Mouse (Mus musculus) heart, embryonic 13.5 days (tissue): ENCODE measurements around the gene Acss2. TPM values are rescaled to one million over a fixed set of nuclear protein-coding genes. Genes with fewer than 3 reads are reported as not detected.
"Not testable (repeated sequence)": the region's sequence is repeated elsewhere in the genome, so short reads cannot be mapped to it uniquely, and the experiment has no call there.

Experiments used
- ATAC-seq: fragments of 200-750 bp; cut with Nextera tagmentation; 2 replicates; pipeline ENCODE4 v1.8.0; 2017; ENCODE audit warnings: moderate TSS enrichment; ENCODE audit not compliant: insufficient number of reproducible peaks, low FRiP score, low TSS enrichment; ENCODE audit errors: extremely low read depth
- H3K27ac ChIP-seq: fragments of 300-500 bp; sonication (generic); replicated peaks from 2 replicates; pipeline ENCODE4 v1.5.1; 2015; ENCODE audit warnings: moderate library complexity, mild to moderate bottlenecking, inconsistent platforms
- H3K27me3 ChIP-seq: fragments of 300-500 bp; sonication (generic); replicated peaks from 2 replicates; pipeline ENCODE4 v1.6.1; 2015; ENCODE audit warnings: mild to moderate bottlenecking, inconsistent platforms
- H3K36me3 ChIP-seq: fragments of 300-500 bp; sonication (generic); 2 replicates; pipeline ENCODE4 v1.6.1; 2015; ENCODE audit warnings: mild to moderate bottlenecking, inconsistent platforms
- H3K4me1 ChIP-seq: fragments of 300-500 bp; sonication (generic); 2 replicates; pipeline ENCODE4 v1.6.1; 2015; ENCODE audit warnings: inconsistent platforms
- H3K4me2 ChIP-seq: fragments of 300-500 bp; sonication (generic); 2 replicates; pipeline ENCODE4 v1.6.1; 2015; ENCODE audit warnings: inconsistent platforms, mild to moderate bottlenecking, moderate library complexity
- H3K4me3 ChIP-seq: fragments of 300-500 bp; sonication (generic); 2 replicates; pipeline ENCODE4 v1.5.1; 2015; ENCODE audit warnings: moderate library complexity, mild to moderate bottlenecking, inconsistent platforms
- H3K9ac ChIP-seq: fragments of 300-500 bp; sonication (generic); 2 replicates; pipeline ENCODE4 v1.6.1; 2015; ENCODE audit warnings: inconsistent platforms, mild to moderate bottlenecking, moderate library complexity
- H3K9me3 ChIP-seq: fragments of 300-500 bp; sonication (generic); 2 replicates; pipeline ENCODE4 v1.6.1; 2016; ENCODE audit warnings: inconsistent platforms
- WGBS: fragments of 180-500 bp; shearing (Covaris S2); methylation state at CpG from one replicate; pipeline ENCODE4 v1.1.7; 2015; ENCODE audit warnings: mixed read lengths; 5-methylcytosine and 5-hydroxymethylcytosine counted together
- polyA plus RNA-seq: library from polyadenylated mRNA; unstranded; fragments of >200 nt; fragmentation: Nextera tagmentation; extraction: Ambion mirVana; gene quantifications from 2 replicates; pipeline ENCODE4 v1.2.1, GENCODE M21; 2015

Gene Acss2
- polyA plus RNA-seq, 1 experiment from 2014 or later = 13.1 TPM

GRCm38 (mm10) chr2:155592137-155592853 lies 74.5 kb downstream of the Acss2 start, which contains the start of gene Gss:
Gene Gss (minus strand): TSS chr2:155592810.
- peak within 1 kb of the TSS; percentile 87 for H3K27ac ChIP-seq
- under 1% methylated on average over 53 of the region's 53 CpGs for WGBS
- 0 out of 2 replicates have a peak, but pooled peaks cover 4% of the 10 kb centered on the region for H3K27me3 ChIP-seq
- ATAC-seq = peak; percentile 89
- peaks cover 23% of the 10 kb centered on the region for H3K4me1 ChIP-seq
- H3K36me3 ChIP-seq = no peaks in the 10 kb centered on the region
- peak within 1 kb of the TSS; percentile 89 for H3K9ac ChIP-seq
- peak within 1 kb of the TSS; percentile 70 for H3K4me3 ChIP-seq
- H3K9me3 ChIP-seq = no peaks in the 10 kb centered on the region
- H3K4me2 ChIP-seq = peak within 1 kb of the TSS; percentile 79

- H3K27ac ChIP-seq = peak overlapping the region; percentile 87
- H3K4me3 ChIP-seq = peak overlapping the region; percentile 70
- ATAC-seq = no peak
- peak overlapping the region; percentile 89 for H3K9ac ChIP-seq
- H3K36me3 ChIP-seq = no peaks in the 10 kb centered on the region
- peaks cover 23% of the 10 kb centered on the region for H3K4me1 ChIP-seq
- H3K27me3 ChIP-seq = 0 out of 2 replicates have a peak, but pooled peaks cover 4% of the 10 kb centered on the region
- peak overlapping the region; percentile 79 for H3K4me2 ChIP-seq
- WGBS = 1% methylated on average over 9 of the region's 9 CpGs
- H3K9me3 ChIP-seq = no peaks in the 10 kb centered on the region
These were observed 75.1 kb downstream of the Acss2 start for GRCm38 (mm10) chr2:155592854-155593283.

DNA sequence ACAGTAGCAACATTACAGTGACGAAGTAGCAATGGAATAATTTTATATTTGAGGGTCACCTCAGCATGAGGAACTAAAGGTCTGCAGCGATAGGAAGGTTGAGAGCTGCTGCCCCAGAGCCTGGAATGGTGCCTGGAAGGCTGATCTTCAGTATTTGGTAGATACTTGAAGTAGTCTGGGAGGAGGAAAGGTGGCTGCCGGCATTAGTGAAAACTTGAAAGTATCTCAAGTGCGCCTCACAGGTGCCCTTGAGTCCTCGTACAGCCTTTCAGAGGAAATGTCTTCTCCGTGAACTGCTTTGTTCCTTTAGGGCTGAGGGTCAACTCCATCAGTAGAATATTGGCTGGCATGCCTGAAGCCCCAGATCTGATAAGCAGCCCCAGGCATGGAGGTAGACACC lies 77.8 kb downstream of the Acss2 start:
- 73% methylated on average over 6 of the region's 6 CpGs for WGBS

GRCm38 (mm10) chr2:155603707-155604106 lies 86.0 kb downstream of the Acss2 start:
- H3K4me1 ChIP-seq = peaks cover 38% of the 10 kb centered on the region
- no peak overlapping the region for H3K4me2 ChIP-seq
- H3K9me3 ChIP-seq = no peaks in the 10 kb centered on the region
- no peaks in the 10 kb centered on the region for H3K27me3 ChIP-seq
- WGBS = 61% methylated on average over 3 of the region's 3 CpGs
- ATAC-seq = no peak
- H3K27ac ChIP-seq = peak overlapping the region; percentile 91; the same call in 1 of the 2 replicates
- no peaks in the 10 kb centered on the region for H3K36me3 ChIP-seq
- H3K9ac ChIP-seq = no peak overlapping the region
- no peak overlapping the region for H3K4me3 ChIP-seq

More for the DNA sequence above, 77.8 kb downstream of the Acss2 start:
- H3K4me2 ChIP-seq = no peak overlapping the region
- no peak for ATAC-seq
- 0 out of 2 replicates have a peak, but pooled peaks cover 4% of the 10 kb centered on the region for H3K27me3 ChIP-seq
- H3K9me3 ChIP-seq = no peaks in the 10 kb centered on the region
- peaks cover 23% of the 10 kb centered on the region for H3K4me1 ChIP-seq
- no peaks in the 10 kb centered on the region for H3K36me3 ChIP-seq
- no peak overlapping the region for H3K9ac ChIP-seq
- H3K4me3 ChIP-seq = no peak overlapping the region
- H3K27ac ChIP-seq = no peak overlapping the region

GRCm38 (mm10) chr2:155604560-155605235 lies 87.0 kb downstream of the Acss2 start:
- peaks cover 38% of the 10 kb centered on the region for H3K4me1 ChIP-seq
- no peaks in the 10 kb centered on the region for H3K36me3 ChIP-seq
- WGBS = 25% methylated on average over 10 of the region's 10 CpGs
- peak overlapping the region; percentile 91 for H3K27ac ChIP-seq
- ATAC-seq = peak; percentile 44; the same call in 1 of the 2 replicates
- H3K4me3 ChIP-seq = no peak overlapping the region
- H3K4me2 ChIP-seq = peak overlapping the region; percentile 56
- no peaks in the 10 kb centered on the region for H3K9me3 ChIP-seq
- H3K27me3 ChIP-seq = no peaks in the 10 kb centered on the region
- H3K9ac ChIP-seq = peak overlapping the region; percentile 67

GRCm38 (mm10) chr2:155605236-155605589 lies 87.5 kb downstream of the Acss2 start:
- H3K4me1 ChIP-seq = peaks cover 38% of the 10 kb centered on the region
- not testable (repeated sequence) for H3K36me3 ChIP-seq, ATAC-seq, H3K9me3 ChIP-seq, H3K27me3 ChIP-seq, H3K4me3 ChIP-seq
- WGBS = 46% methylated on average over 4 of the region's 4 CpGs
- peak overlapping the region; percentile 56 for H3K4me2 ChIP-seq
- peak overlapping the region; percentile 91 for H3K27ac ChIP-seq
- H3K9ac ChIP-seq = peak overlapping the region; percentile 63

DNA sequence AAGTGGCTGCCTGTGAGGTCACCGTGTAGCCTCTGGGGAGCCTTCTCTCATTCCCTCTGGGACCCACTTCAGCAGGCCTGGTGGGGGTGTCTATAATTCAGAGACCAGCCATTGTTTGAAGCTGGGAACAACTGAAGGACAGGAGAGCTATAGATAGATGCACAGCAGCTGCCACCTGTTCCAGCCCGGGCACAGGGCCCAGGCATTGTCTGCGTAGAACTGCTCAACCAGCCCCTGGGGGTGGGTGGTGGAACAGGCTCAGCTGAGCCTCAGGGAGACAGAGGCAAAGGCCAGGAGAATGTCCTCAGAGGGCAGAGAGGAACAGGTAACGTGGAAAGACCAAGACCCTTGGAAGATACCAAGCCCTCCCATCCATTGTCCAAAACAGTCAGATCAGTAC lies 88.6 kb downstream of the Acss2 start:
- 46% methylated on average over 4 of the region's 4 CpGs for WGBS
- Histone ChIP-seq H3K4me2 (peak overlapping the region; percentile 56), H3K27ac (peak overlapping the region; percentile 91), H3K9me3 (no peaks in the 10 kb centered on the region), H3K4me3 (no peak overlapping the region), H3K9ac (peak overlapping the region; percentile 61; the same call in 1 of the 2 replicates), H3K4me1 (peaks cover 44% of the 10 kb centered on the region), H3K36me3 (no peaks in the 10 kb centered on the region), H3K27me3 (no peaks in the 10 kb centered on the region)
- ATAC-seq = no peak

GRCm38 (mm10) chr2:155610978-155611377 lies 93.2 kb downstream of the Acss2 start, which contains the start of gene Myh7b:
Gene Myh7b (plus strand): TSS chr2:155611212.
- peak; percentile 22; the same call in 1 of the 2 replicates for ATAC-seq
- peak within 1 kb of the TSS; percentile 55 for H3K4me3 ChIP-seq

GRCm38 (mm10) chr2:155611834-155612550 lies 94.2 kb downstream of the Acss2 start:
- Histone ChIP-seq H3K27me3 (no peaks in the 10 kb centered on the region), H3K27ac (peak overlapping the region; percentile 90), H3K4me2 (peak overlapping the region; percentile 84), H3K36me3 (peaks cover 33% of the 10 kb centered on the region), H3K9ac (peak overlapping the region; percentile 85), H3K4me1 (peaks cover 54% of the 10 kb centered on the region), H3K9me3 (no peaks in the 10 kb centered on the region), H3K4me3 (peak overlapping the region; percentile 55)
- no peak for ATAC-seq
- WGBS = 48% methylated on average over 9 of the region's 9 CpGs

More at GRCm38 (mm10) chr2:155610978-155611377, 93.2 kb downstream of the Acss2 start, which contains the start of gene Myh7b:
- Histone ChIP-seq H3K27me3 (no peaks in the 10 kb centered on the region), H3K27ac (peak within 1 kb of the TSS; percentile 90), H3K9ac (peak within 1 kb of the TSS; percentile 85), H3K4me1 (peaks cover 56% of the 10 kb centered on the region), H3K9me3 (no peaks in the 10 kb centered on the region), H3K36me3 (peaks cover 24% of the 10 kb centered on the region), H3K4me2 (peak within 1 kb of the TSS; percentile 84)
- 32% methylated on average over 4 of the region's 4 CpGs for WGBS

DNA sequence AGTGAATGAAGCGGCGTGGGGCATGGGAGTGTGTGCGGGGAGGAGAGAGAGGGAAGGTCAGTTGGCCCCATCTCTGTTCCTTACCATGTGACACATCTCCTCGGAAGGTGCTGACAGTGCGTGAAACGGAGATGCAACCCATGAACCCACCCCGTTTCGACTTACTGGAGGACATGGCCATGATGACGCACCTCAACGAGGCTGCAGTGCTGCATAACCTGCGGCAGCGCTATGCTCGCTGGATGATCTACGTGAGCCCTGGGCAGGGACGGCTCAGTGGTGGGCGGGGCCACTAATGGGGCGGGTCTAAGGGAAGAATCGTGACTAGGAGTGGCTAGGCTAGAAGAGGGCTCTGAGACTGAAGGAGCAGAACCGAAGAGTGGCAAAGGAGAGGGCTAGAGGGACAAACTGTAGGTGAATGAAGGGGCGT lies 95.6 kb downstream of the Acss2 start:
- peak; percentile 82 for ATAC-seq
- Histone ChIP-seq H3K36me3 (peaks cover 46% of the 10 kb centered on the region), H3K4me3 (peak overlapping the region; percentile 55), H3K4me2 (peak overlapping the region; percentile 84), H3K9me3 (no peaks in the 10 kb centered on the region), H3K27me3 (no peaks in the 10 kb centered on the region), H3K9ac (peak overlapping the region; percentile 85), H3K4me1 (peaks cover 52% of the 10 kb centered on the region), H3K27ac (peak overlapping the region; percentile 90)
- WGBS = 3% methylated on average over 20 of the region's 20 CpGs

DNA sequence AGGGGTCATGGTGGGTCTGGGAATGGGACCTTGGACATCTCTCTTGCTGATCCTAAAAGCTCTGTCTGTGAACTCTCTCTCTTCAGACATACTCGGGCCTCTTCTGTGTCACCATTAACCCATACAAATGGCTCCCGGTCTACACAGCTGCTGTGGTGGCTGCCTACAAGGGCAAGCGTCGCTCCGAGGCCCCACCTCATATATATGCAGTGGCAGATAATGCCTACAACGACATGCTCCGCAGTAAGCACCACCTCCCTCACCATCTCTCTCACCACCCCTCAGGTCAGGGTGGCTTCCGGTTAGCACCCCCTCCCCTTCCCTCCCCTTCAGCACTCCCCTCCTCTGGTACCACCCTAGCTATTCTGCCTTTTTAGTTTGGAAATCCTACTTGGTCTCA lies 96.2 kb downstream of the Acss2 start:
- peaks cover 52% of the 10 kb centered on the region for H3K36me3 ChIP-seq
- WGBS = 45% methylated on average over 8 of the region's 8 CpGs
- H3K4me2 ChIP-seq = peak overlapping the region; percentile 84
- H3K27me3 ChIP-seq = no peaks in the 10 kb centered on the region
- H3K4me3 ChIP-seq = peak overlapping the region; percentile 55
- peaks cover 57% of the 10 kb centered on the region for H3K4me1 ChIP-seq
- no peak for ATAC-seq
- H3K27ac ChIP-seq = peak overlapping the region; percentile 25; the same call in 1 of the 2 replicates
- H3K9ac ChIP-seq = peak overlapping the region; percentile 85
- H3K9me3 ChIP-seq = no peaks in the 10 kb centered on the region
